Mouse (Mus musculus) layer of hippocampus, adult 18-20 months (tissue): ENCODE measurements at regions not wholly inside any gene's neighbourhood (a gene's known extent, or its start where the extent isn't known, plus 50 kb on each side); places are given as distances from the start of the nearest gene placed in this dataset.

ENCODE experiments used
- DNase-seq, 2 experiments: peaks; one replicate each; pipeline ENCODE4 v3.0.0; 2022; ENCODE audit warnings: low spot score in 2 of 2

- no peak for DNase-seq
Observed at GRCm38 (mm10) chr14:87344540-87344939, 71.9 kb upstream of the Tdrd3 start.

GRCm38 (mm10) chr14:87346812-87347211, 69.6 kb upstream of the Tdrd3 start:
- no peak for DNase-seq

DNA sequence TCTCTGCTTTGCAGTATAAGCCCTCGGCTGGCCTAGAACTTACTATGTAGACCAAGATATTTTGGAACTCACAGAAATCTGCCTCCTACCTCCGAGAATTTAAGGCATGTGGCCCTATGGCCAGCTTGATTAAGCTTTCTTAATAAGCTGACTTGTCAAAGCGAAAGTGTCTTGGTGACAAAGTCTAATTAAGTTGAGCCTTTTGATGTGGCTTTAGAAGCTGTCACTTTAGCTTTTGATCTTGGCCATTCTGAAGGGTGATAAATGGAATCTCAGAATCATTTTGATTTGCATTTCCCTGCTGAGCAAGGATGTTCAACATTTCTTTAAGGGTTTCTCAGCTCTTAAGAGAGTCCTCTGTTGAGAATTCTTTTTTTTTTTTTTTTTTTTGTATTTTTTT, 67.6 kb upstream of the Tdrd3 start:
- DNase-seq, result no peak

DNA sequence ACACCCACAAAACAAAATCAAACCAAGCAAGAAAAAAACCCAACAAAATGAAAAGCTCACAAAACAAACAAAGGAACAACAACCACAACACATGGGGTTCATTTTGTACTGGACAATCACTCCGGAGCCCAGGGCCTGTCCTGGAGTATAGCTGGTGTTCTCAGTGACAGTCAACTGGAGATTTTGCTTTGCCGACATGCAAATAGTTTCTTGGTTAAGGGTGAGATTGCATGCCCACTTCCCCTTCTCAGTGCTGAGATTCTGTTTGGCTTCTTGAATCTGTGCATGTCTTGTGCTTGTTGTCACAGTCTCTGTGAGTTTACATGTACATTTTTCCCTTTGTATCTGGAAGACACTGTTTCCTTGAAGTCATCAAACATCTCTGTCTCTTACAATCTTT, 50.6 kb upstream of the Tdrd3 start:
- DNase-seq, result no peak
